ENCODE assay signal across 10 mouse cellular contexts in genomic region chr7:142661046-142661445, GRCm38 (mm10). TPM values are rescaled to one million over a fixed set of nuclear protein-coding genes. Genes with fewer than 3 reads are reported as not detected.
DNase-seq lines count a peak whose midpoint lies in the region; ATAC-seq and TF ChIP-seq lines count a peak whose summit lies in the region.
"Had no signal": no experiment of that assay in that cellular context is flagged by ENCODE, and none has a peak within 500 bp of the region (broad histone marks: within the 10 kb centered on the region; RNA-seq: fewer than 3 reads in every experiment).

No protein-coding gene starts in this region.

- H3K4me2 ChIP-seq in kidney, embryonic 16.5 days (replicated peaks; ENCODE audit: low read depth, low read length) = peak overlapping the region; percentile 75
- peak overlapping the region; percentile 38; the same call in 1 of the 2 replicates for H3K4me2 ChIP-seq in forebrain, embryonic 13.5 days
- H3K4me2 ChIP-seq in limb, embryonic 14.5 days (replicated peaks; ENCODE audit: low read depth, low read length, severe bottlenecking) = peak overlapping the region; percentile 67

- no peak for ATAC-seq in kidney, embryonic 16.5 days (ENCODE audit: low FRiP score, low TSS enrichment)
- ATAC-seq in forebrain, embryonic 13.5 days = no peak
- no peak for ATAC-seq in limb, embryonic 14.5 days (ENCODE audit: low FRiP score, low read depth)
- ATAC-seq: Patski had no signal

- no peak for TF ChIP-seq CTCF in small intestine, adult 2 months (IDR thresholded peaks at IDR 0.05; ENCODE audit: extremely low read depth, insufficient read length, insufficient replicate concordance, low read depth, low read length)

- H3K36me3 ChIP-seq in kidney, embryonic 16.5 days (ENCODE audit: insufficient read depth, low read length) = no peaks in the 10 kb centered on the region
- no peaks in the 10 kb centered on the region for H3K36me3 ChIP-seq in forebrain, embryonic 13.5 days (ENCODE audit: poor library complexity, severe bottlenecking)
- H3K36me3 ChIP-seq in limb, embryonic 14.5 days (ENCODE audit: control insufficient read depth, insufficient read depth, low read length) = peaks cover 12% of the 10 kb centered on the region
- H3K36me3 ChIP-seq in small intestine, adult 2 months (ENCODE audit: control insufficient read depth, insufficient read depth, low read length) = no peaks in the 10 kb centered on the region

- DNase-seq in kidney, adult 8-10 months = no peak
- no peak for DNase-seq in limb, embryonic 14.5 days (ENCODE audit: low spot score)
- no peak for DNase-seq in layer of hippocampus, postnatal 10 days (ENCODE audit: low spot score in 2 of 2)
- no peak for DNase-seq in adrenal gland, postnatal 36 days
- DNase-seq in frontal cortex, postnatal 25 days (ENCODE audit: low spot score in 2 of 2) = no peak

- TF ChIP-seq POLR2A in limb, embryonic 14.5 days (IDR thresholded peaks at IDR 0.05; ENCODE audit: borderline replicate concordance, extremely low read depth, insufficient read depth, insufficient read length) = no peak
- TF ChIP-seq POLR2A in small intestine, adult 2 months (IDR thresholded peaks at IDR 0.05; ENCODE audit: low read depth, low read length) = no peak

- H3K27me3 ChIP-seq in kidney, embryonic 16.5 days (ENCODE audit: insufficient read depth, low read length) = peaks cover 91% of the 10 kb centered on the region
- peaks cover 99% of the 10 kb centered on the region for H3K27me3 ChIP-seq in forebrain, embryonic 13.5 days
- H3K27me3 ChIP-seq in limb, embryonic 14.5 days (ENCODE audit: control insufficient read depth, insufficient read depth, low read length) = peaks cover 79% of the 10 kb centered on the region
- H3K27me3 ChIP-seq in small intestine, adult 2 months (ENCODE audit: control insufficient read depth, insufficient read depth, low read length) = peaks cover 83% of the 10 kb centered on the region

- peak overlapping the region; percentile 63 for H3K4me3 ChIP-seq in kidney, embryonic 16.5 days (ENCODE audit: low read length)
- peak overlapping the region; percentile 20; the same call in 1 of the 2 replicates for H3K4me3 ChIP-seq in forebrain, embryonic 13.5 days
- peak overlapping the region; percentile 71 for H3K4me3 ChIP-seq in limb, embryonic 14.5 days (replicated peaks; ENCODE audit: low read length)
- peak overlapping the region; percentile 46 for H3K4me3 ChIP-seq in small intestine, adult 2 months (ENCODE audit: low read depth, low read length)

- peaks cover 33% of the 10 kb centered on the region for H3K4me1 ChIP-seq in kidney, embryonic 16.5 days (ENCODE audit: insufficient read depth, low read length)
- H3K4me1 ChIP-seq in forebrain, embryonic 13.5 days = peaks cover 24% of the 10 kb centered on the region
- peaks cover 3% of the 10 kb centered on the region; the same call in 1 of the 2 replicates for H3K4me1 ChIP-seq in limb, embryonic 14.5 days (ENCODE audit: control insufficient read depth, insufficient read depth, low read length)
- H3K4me1 ChIP-seq in small intestine, adult 2 months (ENCODE audit: control insufficient read depth, insufficient read depth, insufficient read length, low read length) = peaks cover 3% of the 10 kb centered on the region

- peak overlapping the region; percentile 83 for H3K9ac ChIP-seq in kidney, embryonic 16.5 days (replicated peaks; ENCODE audit: low read length)
- no peak overlapping the region for H3K9ac ChIP-seq in forebrain, embryonic 13.5 days
- H3K9ac ChIP-seq in limb, embryonic 14.5 days (ENCODE audit: low read depth, low read length, severe bottlenecking) = peak overlapping the region; percentile 96

- H3K27ac ChIP-seq in kidney, embryonic 16.5 days (ENCODE audit: low read length) = peak overlapping the region; percentile 87
- no peak overlapping the region for H3K27ac ChIP-seq in forebrain, embryonic 13.5 days
- peak overlapping the region; percentile 96 for H3K27ac ChIP-seq in limb, embryonic 14.5 days (replicated peaks; ENCODE audit: low read depth, low read length)
- no peak overlapping the region for H3K27ac ChIP-seq in small intestine, adult 2 months (ENCODE audit: insufficient read depth, low read depth, low read length)

- 2% methylated on average over 25 of the region's 25 CpGs for WGBS in kidney, embryonic 16.5 days
- WGBS in forebrain, embryonic 13.5 days = under 1% methylated on average over 25 of the region's 25 CpGs
- 1% methylated on average over 25 of the region's 25 CpGs for WGBS in limb, embryonic 14.5 days
- WGBS in small intestine, adult 2 months = 7% methylated on average over 25 of the region's 25 CpGs

- no peaks in the 10 kb centered on the region for H3K9me3 ChIP-seq in kidney, embryonic 16.5 days (ENCODE audit: low read length)
- H3K9me3 ChIP-seq in forebrain, embryonic 13.5 days (replicated peaks) = no peaks in the 10 kb centered on the region
- H3K9me3 ChIP-seq in limb, embryonic 14.5 days (ENCODE audit: control insufficient read depth, low read length) = no peaks in the 10 kb centered on the region

RNA-seq across cellular contexts. Expression of gene Igf2, which starts 5.6 kb away (rescaled TPM):
- 516 and 585 TPM in 2 replicates for polyA plus RNA-seq in kidney, embryonic 16.5 days (2015; fragmentation: Nextera tagmentation; extraction: Ambion mirVana)
- polyA plus RNA-seq in forebrain, embryonic 13.5 days (2015; fragmentation: Nextera tagmentation; extraction: Ambion mirVana) = 56.6 and 57.6 TPM in 2 replicates
- 4,240 and 5,416 TPM in 2 replicates for polyA plus RNA-seq in limb, embryonic 14.5 days (2012; rRNA removed)
- 1,472 and 1,504 TPM in 2 replicates for polyA plus RNA-seq in limb, embryonic 14.5 days (2014; fragmentation: Nextera tagmentation; extraction: Ambion mirVana)
- 9.0 and 71.0 TPM in 2 replicates for polyA plus RNA-seq in small intestine, adult 2 months (2012; rRNA removed)
- total RNA-seq in layer of hippocampus, postnatal 10 days (2021) = 100 to 1,000 TPM; 209 to 223 TPM
- 1 to 10 TPM; 8.1 to 9.0 TPM for total RNA-seq in adrenal gland, postnatal 36 days (2021)
- total RNA-seq: hematopoietic stem cell, adult 5-6 weeks had no signal

RNA-seq across cellular contexts. Expression of gene Gm49394, which starts 8.7 kb away (rescaled TPM):
- 0.07 TPM in 1 of 2 replicates, not detected in the other for polyA plus RNA-seq in kidney, embryonic 16.5 days (2015; fragmentation: Nextera tagmentation; extraction: Ambion mirVana)
- 0.05 TPM in 1 of 2 replicates, not detected in the other for polyA plus RNA-seq in forebrain, embryonic 13.5 days (2015; fragmentation: Nextera tagmentation; extraction: Ambion mirVana)
- 1.4 and 2.8 TPM in 2 replicates for polyA plus RNA-seq in limb, embryonic 14.5 days (2012; rRNA removed)
- polyA plus RNA-seq in limb, embryonic 14.5 days (2014; fragmentation: Nextera tagmentation; extraction: Ambion mirVana) = 0.19 and 0.41 TPM in 2 replicates
- 0.30 TPM in 1 of 2 replicates, not detected in the other for polyA plus RNA-seq in small intestine, adult 2 months (2012; rRNA removed)
- under 1 TPM; 0.11 to 0.51 TPM for total RNA-seq in layer of hippocampus, postnatal 10 days (2021)
- total RNA-seq in adrenal gland, postnatal 36 days (2021) = not detected
- total RNA-seq: hematopoietic stem cell, adult 5-6 weeks had no signal
- polyA plus RNA-seq: Patski had no signal

Comparison
In these comparisons a context has a peak if more than half of its experiments do, and no peak if none do; other contexts are left out.
1. H3K27ac ChIP-seq: peak in kidney, embryonic 16.5 days (single experiment) and limb, embryonic 14.5 days (single experiment); none in forebrain, embryonic 13.5 days (single experiment) and small intestine, adult 2 months (single experiment).
2. H3K4me3 ChIP-seq: peak in every context shown above with its lines; median percentile 71 in limb, embryonic 14.5 days; 63 in kidney, embryonic 16.5 days; 46 in small intestine, adult 2 months; 20 in forebrain, embryonic 13.5 days.
3. Peak in every context shown above with its lines, with median percentiles within 50 percentile points of each other: H3K4me2 ChIP-seq.